Mouse (Mus musculus): ENCODE measurements around the gene Actn1.

DNA sequence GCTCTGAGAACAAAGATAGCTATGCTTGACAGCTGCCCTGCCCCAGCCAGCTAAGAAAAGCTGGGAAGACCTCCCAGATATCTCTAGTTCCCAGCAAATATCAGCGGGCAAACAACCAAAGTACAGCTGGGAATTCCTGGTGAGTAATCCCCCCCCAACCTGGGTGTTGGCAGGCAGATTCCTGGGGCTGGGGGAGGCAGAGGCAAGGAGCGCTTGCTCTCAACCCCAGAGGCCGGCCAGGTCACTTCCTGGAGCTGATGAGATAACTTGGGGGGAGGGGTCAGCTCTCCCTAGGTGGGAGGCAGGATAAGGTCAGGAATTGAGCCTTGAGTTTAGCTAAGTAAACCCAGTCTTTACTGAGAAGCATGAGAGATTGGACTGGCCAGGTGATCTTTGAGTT, 10.8 kb upstream of the Actn1 start:
- TF ChIP-seq CTCF (IDR thresholded peaks at IDR 0.05; ENCODE audit: borderline replicate concordance, insufficient read depth, low read length): no peak
- no peak for TF ChIP-seq POLR2A (IDR thresholded peaks at IDR 0.05; ENCODE audit: low read depth, low read length)
